Mouse (Mus musculus) intestine, embryonic 14.5 days (tissue): ENCODE data around the gene Rxra. TPM values are rescaled to one million over a fixed set of nuclear protein-coding genes. Genes with fewer than 3 reads are reported as not detected.

ENCODE experiments used
- ATAC-seq: fragments of 200-750 bp; cut with Nextera tagmentation; replicated peaks from 2 replicates; pipeline ENCODE4 v1.8.0; 2017; ENCODE audit warnings: low read depth, moderate number of reproducible peaks, moderate TSS enrichment, moderate library complexity; ENCODE audit not compliant: low FRiP score, low TSS enrichment
- DNase-seq: peaks from one replicate; pipeline ENCODE4 v3.0.0-alpha.2; 2018; ENCODE audit warnings: low spot score
- H3K27ac ChIP-seq: fragments of 300-500 bp; sonication (generic); 2 replicates; pipeline ENCODE4 v1.5.1; 2014; ENCODE audit warnings: low read depth, mild to moderate bottlenecking, control low read depth
- H3K27me3 ChIP-seq: fragments of 300-500 bp; sonication (generic); replicated peaks from 2 replicates; pipeline ENCODE4 v1.6.1; 2014; ENCODE audit warnings: low read length, control low read depth; ENCODE audit not compliant: control insufficient read depth, insufficient read depth
- H3K36me3 ChIP-seq: fragments of 300-500 bp; sonication (generic); 2 replicates; pipeline ENCODE4 v1.6.1; 2014; ENCODE audit warnings: low read length, control low read depth; ENCODE audit not compliant: control insufficient read depth, insufficient read depth
- H3K4me1 ChIP-seq: fragments of 300-500 bp; sonication (generic); replicated peaks from 2 replicates; pipeline ENCODE4 v1.6.1; 2014; ENCODE audit warnings: low read length, control low read depth, mixed read lengths; ENCODE audit not compliant: control insufficient read depth, insufficient read depth
- H3K4me2 ChIP-seq: fragments of 300-500 bp; sonication (generic); 2 replicates; pipeline ENCODE4 v1.6.1; 2014; ENCODE audit warnings: low read length
- H3K4me3 ChIP-seq: fragments of 300-500 bp; sonication (generic); 2 replicates; pipeline ENCODE4 v1.5.1; 2014; ENCODE audit warnings: low read depth, low read length, control low read depth, mixed read lengths
- H3K9ac ChIP-seq: fragments of 300-500 bp; sonication (generic); 2 replicates; pipeline ENCODE4 v1.6.1; 2014; ENCODE audit warnings: mild to moderate bottlenecking, low read length
- H3K9me3 ChIP-seq: fragments of 300-500 bp; sonication (generic); 2 replicates; pipeline ENCODE4 v1.6.1; 2016; ENCODE audit warnings: low read length, control low read depth; ENCODE audit not compliant: control insufficient read depth
- WGBS: fragments of 180-500 bp; shearing (Covaris S2); extraction: QIAGEN DNeasy Blood & Tissue Kit; methylation state at CpG from one replicate; pipeline ENCODE4 v1.1.7; 2014; 5-methylcytosine and 5-hydroxymethylcytosine counted together
- polyA plus RNA-seq: library from polyadenylated mRNA; unstranded; fragments of >200 nt; fragmentation: Nextera tagmentation; extraction: Ambion mirVana; gene quantifications from 2 replicates; pipeline ENCODE4 v1.2.1, GENCODE M21; 2014

The Rxra gene
- polyA plus RNA-seq, 1 experiment from 2014 or later, result 8.3 TPM

- Histone ChIP-seq H3K27ac (no peak overlapping the region), H3K4me2 (no peak overlapping the region), H3K4me1 (peaks cover 37% of the 10 kb centered on the region), H3K9me3 (no peaks in the 10 kb centered on the region), H3K27me3 (no peaks in the 10 kb centered on the region), H3K4me3 (no peak overlapping the region), H3K36me3 (peaks cover 57% of the 10 kb centered on the region), H3K9ac (no peak overlapping the region)
- 95% methylated on average over 9 of the region's 9 CpGs for WGBS
- ATAC-seq, result no peak
- no peak for DNase-seq
Observed at GRCm38 (mm10) chr2:27754094-27754493, 77.9 kb downstream of the Rxra start.

DNA sequence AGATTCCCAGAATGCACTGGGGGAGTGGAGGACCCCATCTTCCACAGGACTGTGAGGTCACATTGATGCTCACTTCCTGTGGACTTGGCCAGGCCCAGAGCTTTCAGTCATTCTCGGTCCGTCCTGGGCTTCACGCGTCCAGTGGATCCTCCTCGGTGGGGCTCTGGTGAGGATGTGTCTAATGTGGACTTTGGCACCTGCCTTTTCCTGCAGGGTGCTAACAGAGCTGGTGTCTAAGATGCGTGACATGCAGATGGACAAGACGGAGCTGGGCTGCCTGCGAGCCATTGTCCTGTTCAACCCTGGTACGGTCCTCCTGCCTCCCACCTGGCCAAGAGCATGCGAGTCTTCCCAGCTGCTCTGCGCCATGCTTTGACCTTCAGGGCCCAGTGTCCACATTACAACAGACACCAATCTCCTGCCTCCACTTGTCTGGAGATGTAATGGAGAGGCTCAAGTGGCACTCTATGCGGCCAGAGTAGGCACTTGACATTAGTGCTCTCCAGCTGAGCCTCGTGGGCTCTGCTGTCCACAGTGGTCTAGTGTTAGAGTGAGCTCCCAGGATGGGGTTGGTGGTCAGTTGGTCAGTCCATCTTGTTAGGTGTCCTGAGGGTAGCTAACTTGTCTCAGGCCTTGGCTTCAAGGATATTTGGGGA, 79.9 kb downstream of the Rxra start:
- H3K36me3 ChIP-seq, result peaks cover 70% of the 10 kb centered on the region
- DNase-seq (no peak), ATAC-seq (no peak)
- no peak overlapping the region for H3K27ac ChIP-seq
- WGBS, result 92% methylated on average over 13 of the region's 13 CpGs
- H3K9me3 ChIP-seq, result no peaks in the 10 kb centered on the region
- no peak overlapping the region for H3K9ac ChIP-seq
- no peaks in the 10 kb centered on the region for H3K27me3 ChIP-seq
- H3K4me1 ChIP-seq, result peaks cover 30% of the 10 kb centered on the region
- H3K4me3 ChIP-seq, result no peak overlapping the region
- no peak overlapping the region for H3K4me2 ChIP-seq

DNA sequence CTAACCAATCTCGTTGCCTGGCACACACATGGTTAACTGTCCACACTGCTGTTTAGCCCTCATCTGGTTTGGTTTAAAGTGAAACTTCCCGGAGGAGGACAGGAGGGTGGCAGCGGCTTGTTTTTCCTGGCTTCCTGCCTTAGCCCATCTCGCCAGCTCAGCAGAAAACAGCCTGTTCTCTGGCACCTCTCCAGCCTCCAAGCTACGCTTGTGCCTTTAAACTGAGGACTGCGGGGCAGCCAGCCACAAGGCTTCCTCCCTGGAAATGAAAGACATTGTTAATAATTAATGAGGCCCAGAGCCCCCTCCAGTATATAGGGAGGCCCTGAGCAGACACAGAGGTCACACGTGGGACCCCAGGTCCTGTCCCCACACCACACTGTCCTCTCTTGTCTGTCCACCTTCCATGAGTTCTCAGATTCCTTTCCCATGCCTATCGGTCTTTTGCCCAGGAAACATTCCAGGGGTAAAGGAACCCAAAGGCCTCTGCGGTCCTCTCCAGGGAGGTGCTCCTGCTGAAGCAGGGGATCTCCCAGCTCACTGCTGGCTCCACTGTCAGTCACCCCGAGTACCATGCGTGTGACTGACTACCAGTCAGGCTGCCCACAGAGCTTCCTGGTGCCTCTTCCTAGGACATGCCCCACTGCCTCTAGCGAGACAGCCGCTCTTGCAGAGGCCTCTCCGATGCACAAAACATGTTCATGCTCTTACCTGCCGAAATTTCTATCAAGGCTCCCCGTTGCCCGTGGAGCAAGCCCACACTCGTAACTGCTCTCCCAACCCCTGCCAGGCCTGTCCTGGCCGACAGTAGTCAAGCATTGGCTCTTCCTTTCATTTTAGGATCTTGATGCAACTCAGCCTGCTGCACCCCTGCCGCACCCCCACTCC, 82.4 kb downstream of the Rxra start:
- 47% methylated on average over 20 of the region's 20 CpGs for WGBS
- Histone ChIP-seq H3K9me3 (no peaks in the 10 kb centered on the region), H3K4me2 (no peak overlapping the region), H3K4me1 (peaks cover 24% of the 10 kb centered on the region), H3K4me3 (no peak overlapping the region), H3K36me3 (peaks cover 54% of the 10 kb centered on the region), H3K9ac (no peak overlapping the region), H3K27ac (peak overlapping the region; percentile 69; the same call in 1 of the 2 replicates), H3K27me3 (no peaks in the 10 kb centered on the region)
- peak; percentile 25 for ATAC-seq
- DNase-seq, result peak; percentile 74

DNA sequence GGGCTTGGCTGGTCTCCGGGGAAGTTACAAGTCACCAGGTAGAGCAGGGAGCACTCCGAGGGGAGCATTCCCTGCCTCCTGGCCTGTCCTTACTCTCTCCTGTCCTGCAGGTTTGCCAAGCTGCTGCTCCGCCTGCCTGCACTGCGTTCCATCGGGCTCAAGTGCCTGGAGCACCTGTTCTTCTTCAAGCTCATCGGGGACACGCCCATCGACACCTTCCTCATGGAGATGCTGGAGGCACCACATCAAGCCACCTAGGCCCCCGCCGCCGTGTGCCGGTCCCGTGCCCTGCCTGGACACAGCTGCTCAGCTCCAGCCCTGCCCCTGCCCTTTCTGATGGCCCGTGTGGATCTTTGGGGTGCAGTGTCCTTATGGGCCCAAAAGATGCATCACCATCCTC, 83.2 kb downstream of the Rxra start:
- H3K36me3 ChIP-seq, result peaks cover 47% of the 10 kb centered on the region
- ATAC-seq, result no peak
- peak overlapping the region; percentile 69; the same call in 1 of the 2 replicates for H3K27ac ChIP-seq

DNA sequence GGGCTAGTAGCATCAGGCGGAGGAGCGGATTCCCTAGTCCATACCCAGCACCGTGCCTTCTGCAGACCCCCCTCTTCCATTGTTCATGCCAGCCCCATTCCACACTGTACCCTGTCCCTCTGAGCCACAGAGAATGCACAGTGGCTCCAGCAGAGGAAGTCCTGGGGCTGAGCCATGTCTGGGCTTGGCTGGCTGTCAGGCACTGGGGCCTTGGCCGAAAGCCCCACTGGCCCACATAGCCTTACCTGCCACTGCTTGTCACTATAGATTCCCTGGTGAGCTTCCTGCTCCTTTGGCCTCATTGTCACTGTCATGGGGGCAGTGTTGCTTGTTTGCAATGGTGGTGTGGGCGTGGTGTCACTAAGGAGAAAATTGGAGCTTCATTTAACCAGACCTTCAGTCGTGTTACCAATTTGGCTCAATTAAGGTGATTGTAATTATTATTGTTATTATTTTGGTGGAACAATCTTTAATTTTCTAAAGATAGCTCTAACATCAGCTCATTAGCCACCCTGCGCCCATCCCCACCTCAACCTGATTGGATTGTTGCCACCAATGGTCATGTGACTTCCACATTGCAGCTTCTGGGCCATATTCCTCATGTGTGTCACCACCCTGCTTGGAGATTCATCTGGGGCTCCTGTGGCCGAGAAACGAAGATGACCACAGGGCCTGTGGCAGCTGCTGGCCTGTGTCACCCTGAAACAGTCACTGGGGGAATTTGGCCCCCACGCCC, 85.2 kb downstream of the Rxra start:
- Histone ChIP-seq H3K4me1 (peaks cover 29% of the 10 kb centered on the region), H3K9ac (no peak overlapping the region), H3K27me3 (no peaks in the 10 kb centered on the region), H3K4me3 (no peak overlapping the region), H3K36me3 (peaks cover 28% of the 10 kb centered on the region), H3K27ac (no peak overlapping the region), H3K9me3 (no peaks in the 10 kb centered on the region), H3K4me2 (no peak overlapping the region)
- 91% methylated on average over 10 of the region's 10 CpGs for WGBS
- ATAC-seq (no peak), DNase-seq (no peak)

More for the DNA sequence above, 83.2 kb downstream of the Rxra start:
- Histone ChIP-seq H3K4me2 (no peak overlapping the region), H3K27me3 (no peaks in the 10 kb centered on the region), H3K9ac (no peak overlapping the region), H3K9me3 (no peaks in the 10 kb centered on the region), H3K4me3 (no peak overlapping the region), H3K4me1 (peaks cover 27% of the 10 kb centered on the region)
- DNase-seq, result no peak
- 87% methylated on average over 14 of the region's 14 CpGs for WGBS

DNA sequence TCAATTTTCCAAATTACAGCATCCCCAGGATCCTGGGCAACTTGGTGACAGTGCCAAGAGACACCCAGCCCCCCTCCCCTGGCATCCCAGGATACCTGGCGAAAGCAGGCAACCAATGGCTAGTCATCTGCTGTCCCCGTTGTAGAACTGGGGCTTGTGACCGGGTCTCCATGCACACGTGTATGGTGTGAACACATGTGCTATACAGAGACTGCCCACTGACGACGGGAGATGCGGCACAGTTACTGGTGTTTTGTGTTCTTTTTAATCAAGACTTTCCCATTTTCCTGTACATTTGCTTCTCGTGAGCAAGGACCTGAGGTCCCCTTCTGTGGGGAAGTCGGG, 85.7 kb downstream of the Rxra start:
- Histone ChIP-seq H3K4me2 (no peak overlapping the region), H3K4me1 (peaks cover 29% of the 10 kb centered on the region), H3K9me3 (no peaks in the 10 kb centered on the region), H3K4me3 (no peak overlapping the region), H3K36me3 (peaks cover 26% of the 10 kb centered on the region), H3K27ac (no peak overlapping the region), H3K9ac (no peak overlapping the region), H3K27me3 (no peaks in the 10 kb centered on the region)
- 92% methylated on average over 9 of the region's 9 CpGs for WGBS
- no peak for DNase-seq
- ATAC-seq, result no peak

- peaks cover 29% of the 10 kb centered on the region for H3K4me1 ChIP-seq
- H3K36me3 ChIP-seq, result peaks cover 23% of the 10 kb centered on the region
- H3K27me3 ChIP-seq, result no peaks in the 10 kb centered on the region
- H3K4me3 ChIP-seq, result no peak overlapping the region
- H3K9me3 ChIP-seq, result no peaks in the 10 kb centered on the region
- 57% methylated on average over 12 of the region's 12 CpGs for WGBS
- H3K4me2 ChIP-seq, result no peak overlapping the region
- DNase-seq (no peak), ATAC-seq (no peak)
- H3K9ac ChIP-seq, result no peak overlapping the region
- H3K27ac ChIP-seq, result no peak overlapping the region
Observed at GRCm38 (mm10) chr2:27762509-27762908, 86.3 kb downstream of the Rxra start.

GRCm38 (mm10) chr2:27762920-27763780, 86.9 kb downstream of the Rxra start:
- peaks cover 21% of the 10 kb centered on the region for H3K36me3 ChIP-seq
- H3K4me1 ChIP-seq, result peaks cover 29% of the 10 kb centered on the region
- H3K9me3 ChIP-seq, result no peaks in the 10 kb centered on the region
- H3K27me3 ChIP-seq, result no peaks in the 10 kb centered on the region
- no peak for DNase-seq
- H3K27ac ChIP-seq, result no peak overlapping the region
- H3K4me2 ChIP-seq, result no peak overlapping the region
- no peak overlapping the region for H3K4me3 ChIP-seq
- 75% methylated on average over 14 of the region's 14 CpGs for WGBS
- no peak overlapping the region for H3K9ac ChIP-seq
- no peak for ATAC-seq
